Mouse (Mus musculus) lung, postnatal 10 days (tissue): ENCODE measurements at regions not wholly inside any gene's neighbourhood (a gene's known extent, or its start where the extent isn't known, plus 50 kb on each side); places are given as distances from the start of the nearest gene placed in this dataset.
A peak's percentile ranks its signal among the peaks of the same experiment; 100 is the strongest.

ENCODE experiments used
- DNase-seq: peaks from one replicate; pipeline ENCODE4 v3.0.0; 2021

GRCm38 (mm10) chr4:91180241-91181096, 220.1 kb downstream of the Elavl2 start:
- DNase-seq, result no peak

DNA sequence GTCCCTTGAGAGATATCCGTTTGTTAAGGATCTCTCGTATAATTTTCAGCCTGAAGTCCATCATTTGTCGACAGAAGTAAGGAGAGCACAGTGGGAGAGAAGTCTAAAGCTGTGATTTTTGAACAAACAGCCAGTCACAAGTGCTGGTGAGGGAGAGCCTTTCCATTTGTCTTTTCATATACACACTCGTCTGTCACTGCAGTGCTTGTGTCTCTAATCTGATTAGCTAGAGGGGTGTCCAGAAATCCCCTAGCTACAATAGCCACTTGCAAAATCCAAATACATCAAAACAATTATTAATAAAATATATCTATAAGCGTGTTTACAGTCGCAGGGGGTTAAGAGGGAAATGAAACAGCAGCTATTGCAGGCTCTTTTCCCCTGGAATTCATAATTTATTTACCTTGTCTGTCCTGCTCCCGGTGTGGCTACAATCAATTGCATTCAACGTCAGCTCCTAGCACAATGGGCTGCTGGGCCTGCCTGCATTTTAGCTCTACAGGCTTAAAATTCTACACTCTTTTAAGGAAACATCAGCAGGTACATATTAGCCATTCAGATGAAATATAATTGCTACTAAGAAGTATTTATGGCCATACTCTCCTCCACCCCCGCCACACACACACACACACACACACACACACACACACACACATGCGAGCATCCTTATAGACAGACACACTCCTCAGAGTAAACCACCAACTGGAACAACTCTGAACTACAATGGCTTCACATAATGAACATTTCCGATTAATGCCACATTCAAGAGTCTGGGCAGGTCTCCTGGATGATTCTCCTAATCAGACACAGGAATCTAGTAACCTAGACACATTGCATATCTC, 236.1 kb downstream of the Elavl2 start:
- no peak for DNase-seq

- DNase-seq, result peak; percentile 42
Measured at GRCm38 (mm10) chr4:91157047-91157446, 243.5 kb downstream of the Elavl2 start.

DNA sequence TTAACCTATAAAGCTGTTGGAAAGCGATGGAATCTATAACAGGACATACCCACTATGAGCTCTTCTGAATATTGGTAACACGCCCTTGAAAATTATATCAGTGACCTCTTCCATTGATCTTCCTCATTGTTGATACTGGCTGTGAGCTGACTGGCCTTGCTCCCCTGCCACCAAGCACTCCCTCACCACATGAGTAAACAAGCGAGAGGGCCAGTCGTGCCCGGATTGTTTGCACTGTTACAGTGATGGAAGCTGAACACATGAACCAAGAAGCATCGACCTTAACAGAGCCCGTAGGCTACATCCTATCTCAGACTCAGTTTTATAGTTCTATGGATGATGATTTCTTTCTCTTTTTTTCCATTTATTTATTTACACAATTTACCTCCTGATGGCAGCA, 255.9 kb downstream of the Elavl2 start:
- DNase-seq, result no peak

- DNase-seq, result no peak
Measured at GRCm38 (mm10) chr4:91143906-91144305, 256.7 kb downstream of the Elavl2 start.

DNA sequence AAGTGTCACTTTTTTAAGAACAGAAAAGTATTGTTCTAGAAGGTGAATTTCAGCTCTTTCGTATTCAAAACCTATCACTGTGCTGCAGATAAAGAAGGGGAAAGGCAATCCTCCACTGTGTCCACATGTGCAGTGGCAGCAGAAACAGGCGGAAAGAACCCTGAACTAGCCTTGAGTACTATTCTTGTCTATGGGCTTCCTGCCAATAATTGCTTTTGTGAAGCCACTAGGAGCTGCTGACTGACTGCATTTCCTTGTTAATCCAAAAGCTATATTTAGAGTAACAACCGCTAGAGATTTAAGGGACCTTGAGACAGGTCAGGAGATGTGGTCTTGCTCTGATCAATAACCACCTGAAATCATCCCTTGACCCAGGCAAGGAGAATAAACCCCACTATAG, 265.3 kb downstream of the Elavl2 start:
- peak; percentile 8 for DNase-seq

GRCm38 (mm10) chr4:91132266-91132665, 268.3 kb downstream of the Elavl2 start:
- no peak for DNase-seq

DNA sequence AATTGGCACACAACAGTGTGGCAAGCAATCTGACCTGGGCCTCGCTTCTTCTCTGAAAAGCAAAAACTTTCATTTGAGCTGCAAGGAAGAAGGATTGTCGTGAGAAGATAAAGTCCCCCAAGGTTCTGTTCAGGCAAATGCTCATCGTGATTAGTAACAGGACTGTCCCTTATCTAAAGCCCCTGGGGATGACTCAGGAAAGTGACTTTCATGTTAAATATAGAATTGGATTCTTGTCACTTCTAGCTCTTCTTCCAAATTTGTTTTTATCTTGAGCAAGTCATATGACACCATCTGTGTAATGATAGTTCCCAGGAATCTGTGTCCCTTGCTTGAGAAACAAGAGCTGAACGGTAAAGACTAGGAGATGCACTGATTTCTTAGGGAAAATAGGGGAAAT, 280.3 kb downstream of the Elavl2 start:
- no peak for DNase-seq

DNA sequence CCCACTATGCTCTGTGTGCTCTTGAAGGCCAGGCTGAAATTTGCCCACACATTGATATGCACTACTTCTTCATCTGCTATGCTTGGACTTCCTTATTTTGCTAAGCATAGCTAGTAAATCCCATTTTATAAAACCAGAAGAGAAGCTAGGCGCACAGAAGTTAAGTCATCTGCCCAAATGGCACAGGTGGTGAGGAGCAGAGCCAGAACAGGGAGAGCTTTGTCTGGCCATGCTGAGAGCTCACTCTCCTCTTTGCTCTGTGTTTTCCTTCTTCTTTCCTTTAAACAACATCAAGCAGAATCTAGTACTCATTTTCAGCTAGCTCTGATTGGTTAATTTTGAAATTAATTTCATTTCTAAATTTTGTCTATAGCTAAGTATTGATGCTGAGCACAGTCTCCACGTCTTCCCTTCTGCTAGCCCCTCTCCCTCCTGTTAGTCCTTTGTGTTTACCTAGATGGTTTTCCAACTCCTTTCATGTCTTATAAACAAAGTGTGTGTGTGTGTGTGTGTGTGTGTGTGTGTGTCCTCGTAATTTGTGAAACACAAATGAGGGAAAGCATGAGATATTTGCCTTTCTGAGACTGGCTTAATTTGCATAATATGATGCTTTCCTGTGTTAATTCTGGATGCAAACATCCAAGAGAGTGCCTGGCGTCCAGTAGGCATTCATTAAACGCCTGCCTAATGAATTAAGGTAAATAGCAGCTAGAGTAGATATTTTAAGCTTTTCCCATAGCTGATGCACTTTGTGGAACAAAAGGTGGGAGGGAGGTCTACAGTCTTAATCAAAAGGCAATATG, 283.6 kb downstream of the Elavl2 start:
- DNase-seq, result no peak

GRCm38 (mm10) chr4:91111684-91112681, 288.6 kb downstream of the Elavl2 start:
- no peak for DNase-seq

GRCm38 (mm10) chr4:91096086-91096485, 304.5 kb downstream of the Elavl2 start:
- no peak for DNase-seq

- no peak for DNase-seq
Measured at GRCm38 (mm10) chr4:91094382-91094781, 306.2 kb downstream of the Elavl2 start.

- no peak for DNase-seq
Measured at GRCm38 (mm10) chr4:91093885-91094284, 306.7 kb downstream of the Elavl2 start.

GRCm38 (mm10) chr4:91092323-91092722, 308.3 kb downstream of the Elavl2 start:
- no peak for DNase-seq

GRCm38 (mm10) chr4:91091910-91092309, 308.7 kb downstream of the Elavl2 start:
- DNase-seq, result no peak

GRCm38 (mm10) chr4:91083950-91084349, 316.6 kb downstream of the Elavl2 start:
- no peak for DNase-seq

DNA sequence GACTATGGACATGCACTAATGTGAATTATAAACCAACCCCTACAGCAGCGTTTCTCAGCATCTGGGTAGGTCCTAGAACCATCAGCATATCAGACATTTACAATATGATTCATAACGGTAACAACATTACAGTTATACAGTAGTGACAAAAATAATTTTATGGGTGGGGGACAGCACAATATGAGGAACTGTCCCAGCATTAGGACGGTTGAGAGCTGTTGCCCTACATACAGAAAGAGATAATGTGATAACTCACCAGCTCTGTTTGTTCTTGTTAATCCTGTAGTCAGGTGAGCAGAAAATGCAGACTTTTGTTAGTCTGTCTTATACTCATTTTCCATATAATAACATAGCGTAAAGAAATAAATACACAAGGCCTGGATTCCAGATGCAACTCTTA, 319.1 kb downstream of the Elavl2 start:
- no peak for DNase-seq

DNA sequence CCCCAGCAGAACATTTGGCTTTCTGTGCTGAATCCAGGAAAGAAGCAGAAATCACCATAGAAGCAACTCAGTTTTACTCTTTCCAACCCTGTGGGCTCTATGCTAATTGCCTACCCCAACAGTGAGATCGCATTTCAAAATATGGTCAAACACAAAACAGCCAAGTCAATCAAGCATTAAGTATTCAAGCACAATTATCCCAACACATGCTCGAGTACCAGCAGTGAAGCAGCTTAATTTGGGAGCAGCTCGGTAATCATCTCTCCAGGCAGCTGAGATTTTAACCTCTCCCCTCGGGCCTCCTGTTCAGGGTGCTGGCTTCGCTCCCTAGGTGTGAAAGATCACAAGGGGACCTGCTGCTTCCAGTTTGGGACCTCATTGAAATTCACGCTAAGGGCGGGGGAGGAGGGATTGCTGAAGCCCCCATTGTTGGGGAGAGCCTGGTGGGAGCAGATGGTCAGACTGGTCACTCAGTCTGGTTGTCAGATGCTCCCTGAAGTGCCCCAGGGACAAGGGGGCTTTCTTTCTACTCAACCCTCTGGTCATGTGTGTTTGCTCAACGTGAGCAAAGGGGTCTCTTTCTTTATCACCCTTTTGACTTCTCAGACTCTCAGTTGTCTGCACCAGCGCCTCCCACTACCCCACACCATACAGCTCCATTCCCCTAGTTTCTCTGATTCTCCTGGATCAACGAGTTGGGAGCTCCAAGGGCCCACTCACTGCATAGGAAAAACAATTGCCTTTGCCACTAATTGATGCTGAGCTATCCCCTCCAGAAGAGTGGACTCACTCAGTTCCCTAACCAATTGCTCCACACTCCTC, 319.8 kb downstream of the Elavl2 start:
- no peak for DNase-seq

- no peak for DNase-seq
Measured at GRCm38 (mm10) chr4:91071263-91071662, 329.3 kb downstream of the Elavl2 start.

DNA sequence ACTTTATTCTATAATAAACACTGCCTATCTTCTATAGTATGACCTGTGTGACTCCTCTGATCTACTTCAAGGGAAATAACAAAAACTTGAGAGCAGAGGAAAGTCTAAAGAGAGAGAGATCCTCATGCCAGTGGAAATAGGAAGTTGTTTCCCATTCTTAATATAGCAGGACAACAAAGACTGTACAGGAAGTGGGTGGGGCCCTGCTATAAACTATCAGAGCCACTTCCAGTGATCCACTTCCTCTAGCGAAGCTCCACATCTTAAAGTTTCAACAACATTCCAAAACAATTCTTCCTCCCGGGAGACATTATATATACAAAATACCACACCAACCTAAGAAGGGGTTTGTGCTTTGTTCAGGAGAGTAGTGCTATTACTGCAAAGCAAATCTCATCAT, 339.7 kb downstream of the Elavl2 start:
- DNase-seq, result peak; percentile 48

GRCm38 (mm10) chr4:91051913-91052312, 348.7 kb downstream of the Elavl2 start:
- DNase-seq, result no peak
